Mouse (Mus musculus): ENCODE measurements around the gene Sash1. TPM values are rescaled to one million over a fixed set of nuclear protein-coding genes. Genes with fewer than 3 reads are reported as not detected.

The Sash1 gene
- polyA plus RNA-seq, 1 experiment from 2014 or later = 5.5 TPM

GRCm38 (mm10) chr10:8775794-8776193 lies 110.1 kb downstream of the Sash1 start:
- Histone ChIP-seq H3K27ac (no peak overlapping the region), H3K9me3 (replicated peaks; ENCODE audit: low read length) (no peaks in the 10 kb centered on the region)
- 75% methylated on average over 2 of the region's 2 CpGs for WGBS

GRCm38 (mm10) chr10:8772464-8773209 lies 113.2 kb downstream of the Sash1 start:
- peak; percentile 77 for DNase-seq (ENCODE audit: low spot score)

More at GRCm38 (mm10) chr10:8775794-8776193, 110.1 kb downstream of the Sash1 start:
- H3K9ac ChIP-seq (ENCODE audit: low read depth, low read length) = no peak overlapping the region
- DNase-seq (ENCODE audit: low spot score) (peak; percentile 52), ATAC-seq (replicated peaks; ENCODE audit: low FRiP score, low read depth) (no peak)
- no peak overlapping the region for H3K4me2 ChIP-seq (ENCODE audit: low read length)
- H3K36me3 ChIP-seq (ENCODE audit: insufficient read depth, low read length) = peaks cover 16% of the 10 kb centered on the region
- H3K4me1 ChIP-seq (replicated peaks; ENCODE audit: insufficient read depth, low read length) = no peaks in the 10 kb centered on the region; the same call in 1 of the 2 replicates
- H3K4me3 ChIP-seq (replicated peaks; ENCODE audit: low read depth, low read length) = no peak overlapping the region
- no peaks in the 10 kb centered on the region for H3K27me3 ChIP-seq (ENCODE audit: insufficient read depth, low read length)
- TF ChIP-seq CTCF (IDR thresholded peaks at IDR 0.05; ENCODE audit: low read depth) = no peak

GRCm38 (mm10) chr10:8770931-8771653 lies 114.8 kb downstream of the Sash1 start:
- no peak overlapping the region for H3K27ac ChIP-seq
- WGBS = 95% methylated on average over 12 of the region's 12 CpGs
- peak; percentile 8; the same call in 1 of the 2 replicates for TF ChIP-seq CTCF (IDR thresholded peaks at IDR 0.05; ENCODE audit: low read depth)
- H3K4me3 ChIP-seq (replicated peaks; ENCODE audit: low read depth, low read length) = no peak overlapping the region
- no peak for ATAC-seq (replicated peaks; ENCODE audit: low FRiP score, low read depth)
- H3K9ac ChIP-seq (ENCODE audit: low read depth, low read length) = no peak overlapping the region
- H3K9me3 ChIP-seq (replicated peaks; ENCODE audit: low read length) = no peaks in the 10 kb centered on the region
- no peak overlapping the region for H3K4me2 ChIP-seq (ENCODE audit: low read length)
- no peaks in the 10 kb centered on the region for H3K27me3 ChIP-seq (ENCODE audit: insufficient read depth, low read length)
- H3K4me1 ChIP-seq (replicated peaks; ENCODE audit: insufficient read depth, low read length) = no peaks in the 10 kb centered on the region; the same call in 1 of the 2 replicates
- no peaks in the 10 kb centered on the region; the same call in 1 of the 2 replicates for H3K36me3 ChIP-seq (ENCODE audit: insufficient read depth, low read length)
- no peak for DNase-seq (ENCODE audit: low spot score)

More at GRCm38 (mm10) chr10:8772464-8773209, 113.2 kb downstream of the Sash1 start:
- whole genome bisulfite sequencing = 60% methylated on average over 4 of the region's 4 CpGs
- Histone ChIP-seq H3K9ac (ENCODE audit: low read depth, low read length) (no peak overlapping the region), H3K36me3 (ENCODE audit: insufficient read depth, low read length) (peaks cover 5% of the 10 kb centered on the region), H3K27me3 (ENCODE audit: insufficient read depth, low read length) (no peaks in the 10 kb centered on the region), H3K4me2 (ENCODE audit: low read length) (no peak overlapping the region), H3K27ac (no peak overlapping the region), H3K4me3 (replicated peaks; ENCODE audit: low read depth, low read length) (no peak overlapping the region), H3K4me1 (replicated peaks; ENCODE audit: insufficient read depth, low read length) (no peaks in the 10 kb centered on the region; the same call in 1 of the 2 replicates), H3K9me3 (replicated peaks; ENCODE audit: low read length) (no peaks in the 10 kb centered on the region)
- no peak for TF ChIP-seq CTCF (IDR thresholded peaks at IDR 0.05; ENCODE audit: low read depth)
- ATAC-seq (replicated peaks; ENCODE audit: low FRiP score, low read depth) = peak; percentile 29; the same call in 1 of the 2 replicates

- H3K9ac ChIP-seq (ENCODE audit: low read depth, low read length) = no peak overlapping the region
- ATAC-seq (replicated peaks; ENCODE audit: low FRiP score, low read depth) = no peak
Measured at GRCm38 (mm10) chr10:8768654-8769053, 117.2 kb downstream of the Sash1 start.

GRCm38 (mm10) chr10:8767381-8767780 lies 118.5 kb downstream of the Sash1 start:
- no peak overlapping the region for H3K27ac ChIP-seq
- no peak overlapping the region for H3K9ac ChIP-seq (ENCODE audit: low read depth, low read length)
- H3K27me3 ChIP-seq (ENCODE audit: insufficient read depth, low read length) = no peaks in the 10 kb centered on the region
- no peaks in the 10 kb centered on the region for H3K36me3 ChIP-seq (ENCODE audit: insufficient read depth, low read length)
- WGBS = 63% methylated on average over 5 of the region's 5 CpGs
- H3K4me2 ChIP-seq (ENCODE audit: low read length) = no peak overlapping the region
- ATAC-seq (replicated peaks; ENCODE audit: low FRiP score, low read depth) (no peak), DNase-seq (ENCODE audit: low spot score) (no peak)
- no peaks in the 10 kb centered on the region; the same call in 1 of the 2 replicates for H3K4me1 ChIP-seq (replicated peaks; ENCODE audit: insufficient read depth, low read length)
- H3K4me3 ChIP-seq (replicated peaks; ENCODE audit: low read depth, low read length) = no peak overlapping the region
- no peak for TF ChIP-seq CTCF (IDR thresholded peaks at IDR 0.05; ENCODE audit: low read depth)
- no peaks in the 10 kb centered on the region for H3K9me3 ChIP-seq (replicated peaks; ENCODE audit: low read length)

More at GRCm38 (mm10) chr10:8768654-8769053, 117.2 kb downstream of the Sash1 start:
- Histone ChIP-seq H3K4me3 (replicated peaks; ENCODE audit: low read depth, low read length) (no peak overlapping the region), H3K9me3 (replicated peaks; ENCODE audit: low read length) (no peaks in the 10 kb centered on the region), H3K27me3 (ENCODE audit: insufficient read depth, low read length) (no peaks in the 10 kb centered on the region), H3K4me2 (ENCODE audit: low read length) (no peak overlapping the region), H3K4me1 (replicated peaks; ENCODE audit: insufficient read depth, low read length) (no peaks in the 10 kb centered on the region; the same call in 1 of the 2 replicates), H3K36me3 (ENCODE audit: insufficient read depth, low read length) (no peaks in the 10 kb centered on the region), H3K27ac (no peak overlapping the region)
- WGBS = 90% methylated on average over 8 of the region's 8 CpGs
- TF ChIP-seq CTCF (IDR thresholded peaks at IDR 0.05; ENCODE audit: low read depth) = no peak
- no peak for DNase-seq (ENCODE audit: low spot score)

GRCm38 (mm10) chr10:8765922-8766522 lies 119.8 kb downstream of the Sash1 start:
- no peak overlapping the region for H3K4me2 ChIP-seq (ENCODE audit: low read length)
- no peak overlapping the region for H3K9ac ChIP-seq (ENCODE audit: low read depth, low read length)
- H3K27me3 ChIP-seq (ENCODE audit: insufficient read depth, low read length) = no peaks in the 10 kb centered on the region
- no peaks in the 10 kb centered on the region for H3K9me3 ChIP-seq (replicated peaks; ENCODE audit: low read length)
- H3K36me3 ChIP-seq (ENCODE audit: insufficient read depth, low read length) = no peaks in the 10 kb centered on the region
- 71% methylated on average over 10 of the region's 10 CpGs for WGBS
- DNase-seq (ENCODE audit: low spot score) (peak; percentile 59), ATAC-seq (replicated peaks; ENCODE audit: low FRiP score, low read depth) (no peak)
- TF ChIP-seq CTCF (IDR thresholded peaks at IDR 0.05; ENCODE audit: low read depth) = peak; percentile 68
- no peaks in the 10 kb centered on the region for H3K4me1 ChIP-seq (replicated peaks; ENCODE audit: insufficient read depth, low read length)
- H3K27ac ChIP-seq = no peak overlapping the region
- H3K4me3 ChIP-seq (replicated peaks; ENCODE audit: low read depth, low read length) = no peak overlapping the region

Measured in kidney, postnatal 0 days (tissue).